Mouse (Mus musculus): Measurements from ENCODE around the gene Snap29. TPM values are rescaled to one million over a fixed set of nuclear protein-coding genes. Genes with fewer than 3 reads are reported as not detected.

Gene Snap29
- total and polyA plus RNA-seq, 2 experiments from 2014 or later, result 16.2 to 42.5 TPM

- 88% methylated on average over 2 of the region's 2 CpGs for WGBS
- no peak overlapping the region for H3K4me3 ChIP-seq (ENCODE audit: low read depth, low read length)
- 0 out of 2 replicates have a peak, but pooled peaks cover 5% of the 10 kb centered on the region for H3K36me3 ChIP-seq (ENCODE audit: insufficient read depth, low read length)
- ATAC-seq (ENCODE audit: low FRiP score), result no peak
- no peaks in the 10 kb centered on the region for H3K4me1 ChIP-seq (ENCODE audit: insufficient read depth, low read length)
- H3K9ac ChIP-seq (replicated peaks; ENCODE audit: low read length, poor library complexity, severe bottlenecking), result no peak overlapping the region
- no peak for DNase-seq (ENCODE audit: low spot score)
- no peaks in the 10 kb centered on the region for H3K27me3 ChIP-seq (ENCODE audit: insufficient read depth, low read length)
- no peak overlapping the region for H3K27ac ChIP-seq (ENCODE audit: low read depth, low read length)
- H3K9me3 ChIP-seq (ENCODE audit: low read length), result no peaks in the 10 kb centered on the region
- H3K4me2 ChIP-seq (ENCODE audit: low read depth, low read length, poor library complexity, severe bottlenecking), result no peak overlapping the region
- TF ChIP-seq CTCF (IDR thresholded peaks at IDR 0.05), result no peak
These were observed 57.4 kb downstream of the Snap29 start for GRCm38 (mm10) chr16:17463184-17463583.

DNA sequence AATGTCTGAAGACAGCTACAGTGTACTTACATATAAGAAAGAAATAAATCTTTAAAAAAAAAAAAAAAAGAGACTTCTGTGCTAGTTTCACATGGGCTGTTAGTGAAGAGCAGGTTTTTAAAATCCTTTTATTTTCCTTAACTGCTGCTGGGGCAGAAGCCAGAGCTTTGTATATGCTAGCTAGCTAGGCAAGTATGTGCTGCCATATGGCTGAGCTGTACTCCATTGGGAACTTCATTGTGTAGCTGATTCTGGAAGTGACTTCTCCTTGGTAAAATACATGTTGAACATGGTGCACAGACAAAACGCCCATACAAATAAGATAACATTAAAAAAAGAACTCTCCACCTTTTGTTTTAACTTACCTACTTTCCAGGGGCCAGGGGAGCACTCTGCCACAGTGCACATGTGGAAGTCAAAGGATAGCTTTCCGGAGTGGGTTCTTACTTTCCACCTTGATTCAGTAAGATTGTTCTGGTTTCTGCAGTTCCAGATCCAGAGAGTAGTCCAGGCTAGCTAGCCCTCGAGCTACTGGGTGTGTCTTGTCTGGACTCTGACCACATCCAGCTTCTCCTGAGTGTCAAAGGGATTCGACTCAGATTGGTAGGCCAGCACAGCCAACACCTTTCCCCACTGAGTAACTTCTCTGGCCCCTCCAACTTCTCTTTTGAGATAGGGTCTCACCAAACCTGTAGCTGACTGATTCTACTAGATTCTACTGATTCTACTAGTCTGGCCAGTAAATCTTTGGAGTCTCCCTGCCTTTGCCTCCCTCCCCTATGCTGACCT lies 61.3 kb downstream of the Snap29 start:
- no peaks in the 10 kb centered on the region for H3K4me1 ChIP-seq (ENCODE audit: insufficient read depth, low read length)
- TF ChIP-seq CTCF (IDR thresholded peaks at IDR 0.05), result no peak
- no peak overlapping the region for H3K4me3 ChIP-seq (ENCODE audit: low read depth, low read length)
- no peaks in the 10 kb centered on the region for H3K27me3 ChIP-seq (ENCODE audit: insufficient read depth, low read length)
- H3K9ac ChIP-seq (replicated peaks; ENCODE audit: low read length, poor library complexity, severe bottlenecking), result no peak overlapping the region
- peaks cover 20% of the 10 kb centered on the region for H3K36me3 ChIP-seq (ENCODE audit: insufficient read depth, low read length)
- H3K9me3 ChIP-seq (ENCODE audit: low read length), result no peaks in the 10 kb centered on the region
- H3K27ac ChIP-seq (ENCODE audit: low read depth, low read length), result no peak overlapping the region
- 90% methylated on average over 4 of the region's 4 CpGs for WGBS
- no peak overlapping the region for H3K4me2 ChIP-seq (ENCODE audit: low read depth, low read length, poor library complexity, severe bottlenecking)
- ATAC-seq (ENCODE audit: low FRiP score), result no peak
- DNase-seq (ENCODE audit: low spot score), result no peak

- Histone ChIP-seq H3K9ac (replicated peaks; ENCODE audit: low read length, poor library complexity, severe bottlenecking) (no peak overlapping the region), H3K27ac (ENCODE audit: low read depth, low read length) (no peak overlapping the region), H3K27me3 (ENCODE audit: insufficient read depth, low read length) (no peaks in the 10 kb centered on the region), H3K4me3 (ENCODE audit: low read depth, low read length) (no peak overlapping the region), H3K36me3 (ENCODE audit: insufficient read depth, low read length) (peaks cover 20% of the 10 kb centered on the region), H3K4me1 (ENCODE audit: insufficient read depth, low read length) (no peaks in the 10 kb centered on the region), H3K9me3 (ENCODE audit: low read length) (no peaks in the 10 kb centered on the region), H3K4me2 (ENCODE audit: low read depth, low read length, poor library complexity, severe bottlenecking) (no peak overlapping the region)
- WGBS, result 82% methylated on average over 6 of the region's 6 CpGs
- no peak for ATAC-seq (ENCODE audit: low FRiP score)
- TF ChIP-seq CTCF (IDR thresholded peaks at IDR 0.05), result no peak
- DNase-seq (ENCODE audit: low spot score), result no peak
These were observed 66.7 kb downstream of the Snap29 start for GRCm38 (mm10) chr16:17472498-17472897.

DNA sequence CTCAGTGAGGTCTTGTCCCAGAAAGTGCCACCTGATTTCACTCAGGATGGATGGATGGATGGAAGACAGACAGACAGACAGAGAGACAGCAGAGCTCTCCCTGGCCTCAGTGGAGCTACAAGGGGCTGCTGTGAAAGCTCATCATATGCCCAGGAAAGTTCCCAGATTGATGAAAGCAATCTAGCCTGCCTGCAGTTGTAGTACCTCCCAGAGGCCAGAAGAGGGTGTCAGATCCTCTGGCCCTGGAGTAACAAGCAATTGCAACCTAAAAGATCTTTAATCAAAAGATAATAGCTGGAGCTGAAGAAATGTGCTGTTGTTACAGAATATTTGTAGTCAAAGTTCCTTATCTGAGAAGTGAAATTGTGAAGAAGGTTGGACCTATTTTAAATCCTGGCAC lies 68.3 kb downstream of the Snap29 start:
- Histone ChIP-seq H3K4me2 (ENCODE audit: low read depth, low read length, poor library complexity, severe bottlenecking) (no peak overlapping the region), H3K27me3 (ENCODE audit: insufficient read depth, low read length) (no peaks in the 10 kb centered on the region), H3K9me3 (ENCODE audit: low read length) (no peaks in the 10 kb centered on the region), H3K4me1 (ENCODE audit: insufficient read depth, low read length) (no peaks in the 10 kb centered on the region), H3K36me3 (ENCODE audit: insufficient read depth, low read length) (peaks cover 16% of the 10 kb centered on the region), H3K4me3 (ENCODE audit: low read depth, low read length) (no peak overlapping the region), H3K9ac (replicated peaks; ENCODE audit: low read length, poor library complexity, severe bottlenecking) (no peak overlapping the region), H3K27ac (ENCODE audit: low read depth, low read length) (no peak overlapping the region)
- peak; percentile 36 for DNase-seq (ENCODE audit: low spot score)
- no peak for ATAC-seq (ENCODE audit: low FRiP score)
- peak; percentile 75 for TF ChIP-seq CTCF (IDR thresholded peaks at IDR 0.05)

DNA sequence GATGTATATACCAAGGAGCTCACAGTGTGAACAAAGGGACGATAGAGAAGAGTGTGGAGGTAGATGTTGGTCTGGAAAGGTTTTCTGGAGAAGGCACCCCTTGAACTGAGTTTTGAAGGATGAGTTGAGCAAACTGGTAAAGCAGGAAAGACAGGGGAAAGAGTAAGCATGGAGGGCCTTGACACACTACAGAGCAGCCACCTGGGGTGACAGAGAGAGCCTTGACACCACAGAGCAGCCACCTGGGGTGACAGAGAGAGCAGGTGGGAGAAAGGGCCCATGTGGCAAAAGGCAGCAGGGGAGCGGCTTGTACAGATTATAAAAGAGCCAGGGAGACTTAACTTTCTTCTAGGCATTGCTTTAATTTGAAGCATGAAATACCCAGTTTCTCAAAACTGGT lies 69.0 kb downstream of the Snap29 start:
- TF ChIP-seq CTCF (IDR thresholded peaks at IDR 0.05), result no peak
- Histone ChIP-seq H3K4me3 (ENCODE audit: low read depth, low read length) (no peak overlapping the region), H3K4me1 (ENCODE audit: insufficient read depth, low read length) (no peaks in the 10 kb centered on the region), H3K36me3 (ENCODE audit: insufficient read depth, low read length) (peaks cover 12% of the 10 kb centered on the region; the same call in 1 of the 2 replicates), H3K9me3 (ENCODE audit: low read length) (no peaks in the 10 kb centered on the region), H3K27ac (ENCODE audit: low read depth, low read length) (no peak overlapping the region), H3K27me3 (ENCODE audit: insufficient read depth, low read length) (no peaks in the 10 kb centered on the region), H3K9ac (replicated peaks; ENCODE audit: low read length, poor library complexity, severe bottlenecking) (no peak overlapping the region), H3K4me2 (ENCODE audit: low read depth, low read length, poor library complexity, severe bottlenecking) (no peak overlapping the region)
- 91% methylated on average over 2 of the region's 2 CpGs for WGBS
- ATAC-seq (ENCODE audit: low FRiP score), result no peak
- no peak for DNase-seq (ENCODE audit: low spot score)

DNA sequence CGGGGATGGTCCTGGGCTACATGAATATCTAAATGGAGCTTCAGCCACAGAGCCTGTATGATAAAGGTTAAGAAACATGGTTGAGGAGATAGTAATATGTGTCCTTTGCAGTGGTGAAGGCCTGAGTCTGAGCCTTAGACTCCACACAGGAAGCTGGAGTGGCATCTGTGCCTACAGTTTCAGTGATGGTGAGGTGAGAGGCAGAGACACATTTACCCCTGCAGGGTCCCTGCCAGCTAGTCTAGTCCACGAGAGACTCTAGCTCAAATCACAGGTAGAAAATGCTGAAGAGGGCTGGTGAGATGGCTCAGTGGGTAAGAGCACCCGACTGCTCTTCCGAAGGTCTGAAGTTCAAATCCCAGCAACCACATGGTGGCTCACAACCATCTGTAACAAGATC lies 69.5 kb downstream of the Snap29 start:
- no peak for ATAC-seq (ENCODE audit: low FRiP score)
- no peaks in the 10 kb centered on the region for H3K27me3 ChIP-seq (ENCODE audit: insufficient read depth, low read length)
- no peak overlapping the region for H3K27ac ChIP-seq (ENCODE audit: low read depth, low read length)
- WGBS, result 92% methylated on average over 4 of the region's 4 CpGs
- H3K9ac ChIP-seq (replicated peaks; ENCODE audit: low read length, poor library complexity, severe bottlenecking), result no peak overlapping the region
- H3K4me1 ChIP-seq (ENCODE audit: insufficient read depth, low read length), result no peaks in the 10 kb centered on the region
- no peak overlapping the region for H3K4me3 ChIP-seq (ENCODE audit: low read depth, low read length)
- no peaks in the 10 kb centered on the region for H3K9me3 ChIP-seq (ENCODE audit: low read length)
- TF ChIP-seq CTCF (IDR thresholded peaks at IDR 0.05), result no peak
- peaks cover 7% of the 10 kb centered on the region; the same call in 1 of the 2 replicates for H3K36me3 ChIP-seq (ENCODE audit: insufficient read depth, low read length)
- H3K4me2 ChIP-seq (ENCODE audit: low read depth, low read length, poor library complexity, severe bottlenecking), result no peak overlapping the region
- DNase-seq (ENCODE audit: low spot score), result no peak

Measured in midbrain, postnatal 0 days (tissue).